Mouse (Mus musculus) kidney, adult 2 months (tissue): ENCODE results near the gene Vmn2r24.

Experiments
- CTCF ChIP-seq: fragments of 200-500 bp; conservative IDR thresholded peaks from 2 replicates; pipeline ENCODE4 v1.5.1; 2011; ENCODE audit warnings: low read depth, mild to moderate bottlenecking, control low read depth, low read length, moderate library complexity, mixed read lengths; ENCODE audit not compliant: insufficient read depth, insufficient read length
- POLR2A ChIP-seq: fragments of 200-500 bp; IDR thresholded peaks from one replicate; pipeline ENCODE4 v1.6.1; 2011; ENCODE audit warnings: low read depth, low read length, control low read depth

GRCm38 (mm10) chr6:123778579-123778978 lies at the start of gene Vmn2r24:
- TF ChIP-seq CTCF (no peak), POLR2A (no peak)
